Comparison of ENCODE assay signal across 8 mouse cellular contexts in genomic region chr19:4755565-4756192, GRCm38 (mm10). TPM values are rescaled to one million over a fixed set of nuclear protein-coding genes. Genes with fewer than 3 reads are reported as not detected.
DNase-seq lines count a peak whose midpoint lies in the region; ATAC-seq and TF ChIP-seq lines count a peak whose summit lies in the region.

No protein-coding gene starts in this region.

- H3K4me3 ChIP-seq in C2C12 (ENCODE audit: insufficient read depth, poor library complexity, severe bottlenecking), result peak overlapping the region; percentile 52
- H3K4me3 ChIP-seq in erythroblast, embryonic 14.5 days (replicated peaks), result peak overlapping the region; percentile 82
- peak overlapping the region; percentile 72 for H3K4me3 ChIP-seq in heart, embryonic 13.5 days
- H3K4me3 ChIP-seq in liver, embryonic 12.5 days, result peak overlapping the region; percentile 73
- peak overlapping the region; percentile 78 for H3K4me3 ChIP-seq in stomach, embryonic 15.5 days (replicated peaks)

- H3K27ac ChIP-seq in heart, embryonic 13.5 days (replicated peaks), result peak overlapping the region; percentile 92
- H3K27ac ChIP-seq in liver, embryonic 12.5 days, result peak overlapping the region; percentile 84
- peak overlapping the region; percentile 97 for H3K27ac ChIP-seq in stomach, embryonic 15.5 days

- peaks cover 33% of the 10 kb centered on the region for H3K79me2 ChIP-seq in C2C12 (ENCODE audit: control insufficient read depth, insufficient read depth)

- no peaks in the 10 kb centered on the region for H3K9me3 ChIP-seq in erythroblast, embryonic 14.5 days (ENCODE audit: control insufficient read depth, low read length)
- no peaks in the 10 kb centered on the region for H3K9me3 ChIP-seq in heart, embryonic 13.5 days
- H3K9me3 ChIP-seq in liver, embryonic 12.5 days (replicated peaks), result no peaks in the 10 kb centered on the region
- H3K9me3 ChIP-seq in stomach, embryonic 15.5 days, result no peaks in the 10 kb centered on the region

- 2% methylated on average over 10 of the region's 10 CpGs for WGBS in heart, embryonic 13.5 days
- WGBS in liver, embryonic 12.5 days (ENCODE audit: insufficient replicate concordance), result 1% methylated on average over 10 of the region's 10 CpGs
- under 1% methylated on average over 10 of the region's 10 CpGs for WGBS in stomach, embryonic 15.5 days

- H3K9ac ChIP-seq in heart, embryonic 13.5 days, result peak overlapping the region; percentile 87
- H3K9ac ChIP-seq in liver, embryonic 12.5 days, result peak overlapping the region; percentile 76
- H3K9ac ChIP-seq in stomach, embryonic 15.5 days, result no peak overlapping the region; the same call in 1 of the 2 replicates

- TF ChIP-seq CTCF in C2C12 (IDR thresholded peaks at IDR 0.05; ENCODE audit: control insufficient read depth, insufficient read depth, insufficient read length), result peak; percentile 78
- peak; percentile 96 for TF ChIP-seq CTCF in brain, embryonic 14.5 days (IDR thresholded peaks at IDR 0.05; ENCODE audit: borderline replicate concordance, extremely low read depth, insufficient read depth, insufficient read length)

- peak overlapping the region; percentile 89 for H3K4me2 ChIP-seq in heart, embryonic 13.5 days
- H3K4me2 ChIP-seq in liver, embryonic 12.5 days, result peak overlapping the region; percentile 84
- H3K4me2 ChIP-seq in stomach, embryonic 15.5 days, result peak overlapping the region; percentile 77

- ATAC-seq in heart, embryonic 13.5 days (ENCODE audit: extremely low read depth, insufficient number of reproducible peaks, low FRiP score, low TSS enrichment), result 0 out of 2 replicates have a peak, but pooled peaks have one; percentile 38
- ATAC-seq in liver, embryonic 12.5 days, result peak; percentile 71
- ATAC-seq in stomach, embryonic 15.5 days (ENCODE audit: insufficient read depth, low FRiP score, low read depth), result peak; percentile 57

- peak; percentile 96 for DNase-seq in brain, embryonic 14.5 days (ENCODE audit: low read depth)
- DNase-seq in kidney, postnatal 10 days, result peak; percentile 94
- peak; percentile 84 to 90 for DNase-seq in natural killer cell, adult 2 months (ENCODE audit: low spot score in 2 of 2)

- H3ac ChIP-seq in C2C12 (ENCODE audit: control insufficient read depth, insufficient read length, low read depth), result peak overlapping the region; percentile 21

- peaks cover 14% of the 10 kb centered on the region for H3K79me3 ChIP-seq in C2C12 (ENCODE audit: low read depth)

- peaks cover 28% of the 10 kb centered on the region for H3K4me1 ChIP-seq in erythroblast, embryonic 14.5 days (ENCODE audit: control insufficient read depth)
- H3K4me1 ChIP-seq in heart, embryonic 13.5 days, result peaks cover 32% of the 10 kb centered on the region
- peaks cover 17% of the 10 kb centered on the region for H3K4me1 ChIP-seq in liver, embryonic 12.5 days
- H3K4me1 ChIP-seq in stomach, embryonic 15.5 days, result peaks cover 9% of the 10 kb centered on the region

- no peaks in the 10 kb centered on the region for H3K27me3 ChIP-seq in C2C12 (ENCODE audit: control insufficient read depth, insufficient read depth, insufficient read length)
- H3K27me3 ChIP-seq in erythroblast, embryonic 14.5 days (ENCODE audit: control insufficient read depth), result no peaks in the 10 kb centered on the region
- no peaks in the 10 kb centered on the region for H3K27me3 ChIP-seq in heart, embryonic 13.5 days (replicated peaks)
- H3K27me3 ChIP-seq in liver, embryonic 12.5 days (replicated peaks), result no peaks in the 10 kb centered on the region
- no peaks in the 10 kb centered on the region for H3K27me3 ChIP-seq in stomach, embryonic 15.5 days (replicated peaks)

- peak; percentile 31; the same call in 1 of the 2 replicates for TF ChIP-seq POLR2A in brain, embryonic 14.5 days (IDR thresholded peaks at IDR 0.05; ENCODE audit: borderline replicate concordance, extremely low read depth, insufficient read depth, insufficient read length, poor library complexity, severe bottlenecking)

- peaks cover 26% of the 10 kb centered on the region for H3K36me3 ChIP-seq in C2C12 (ENCODE audit: control insufficient read depth, insufficient read depth)
- H3K36me3 ChIP-seq in erythroblast, embryonic 14.5 days (ENCODE audit: control insufficient read depth), result peaks cover 25% of the 10 kb centered on the region
- peaks cover 24% of the 10 kb centered on the region for H3K36me3 ChIP-seq in heart, embryonic 13.5 days
- H3K36me3 ChIP-seq in liver, embryonic 12.5 days, result peaks cover 20% of the 10 kb centered on the region
- H3K36me3 ChIP-seq in stomach, embryonic 15.5 days, result no peaks in the 10 kb centered on the region

TF ChIP-seq in C2C12, 6 proteins besides CTCF, POLR2A, EP300 and RAD21:
- TF ChIP-seq MAX (IDR thresholded peaks at IDR 0.05) (peak; percentile 18), USF1 (IDR thresholded peaks at IDR 0.05; ENCODE audit: low read depth) (no peak)

RNA-seq across cellular contexts. Expression of gene Rbm4b, which starts 0.6 kb away (rescaled TPM):
- 8.8 TPM for polyA plus RNA-seq in C2C12 (2012; fragmentation: generic; extraction: Trizol)
- polyA plus RNA-seq in brain, embryonic 14.5 days (2012; rRNA removed), result 97.3 and 97.9 TPM in 2 replicates
- 0.32 and 0.47 TPM in 2 replicates for polyA plus RNA-seq in erythroblast, embryonic 14.5 days (2012)
- 36.1 and 40.6 TPM in 2 replicates for polyA plus RNA-seq in heart, embryonic 13.5 days (2015; fragmentation: Nextera tagmentation; extraction: Ambion mirVana)
- polyA plus RNA-seq in liver, embryonic 12.5 days (2016; fragmentation: Nextera tagmentation; extraction: Ambion mirVana), result 22.7 and 24.0 TPM in 2 replicates
- polyA plus RNA-seq in stomach, embryonic 15.5 days (2015; fragmentation: Nextera tagmentation; extraction: Ambion mirVana), result 57.7 and 59.7 TPM in 2 replicates

RNA-seq across cellular contexts. Expression of gene Rbm4, which starts 38.0 kb away (rescaled TPM):
- 43.8 TPM for polyA plus RNA-seq in C2C12 (2012; fragmentation: generic; extraction: Trizol)
- 146 and 173 TPM in 2 replicates for polyA plus RNA-seq in brain, embryonic 14.5 days (2012; rRNA removed)
- 1.1 and 1.6 TPM in 2 replicates for polyA plus RNA-seq in erythroblast, embryonic 14.5 days (2012)
- polyA plus RNA-seq in heart, embryonic 13.5 days (2015; fragmentation: Nextera tagmentation; extraction: Ambion mirVana), result 45.5 and 50.8 TPM in 2 replicates
- 30.7 and 32.6 TPM in 2 replicates for polyA plus RNA-seq in liver, embryonic 12.5 days (2016; fragmentation: Nextera tagmentation; extraction: Ambion mirVana)
- polyA plus RNA-seq in stomach, embryonic 15.5 days (2015; fragmentation: Nextera tagmentation; extraction: Ambion mirVana), result 50.1 and 52.2 TPM in 2 replicates

RNA-seq across cellular contexts. Expression of gene Sptbn2, which starts 44.7 kb away (rescaled TPM):
- polyA plus RNA-seq in C2C12 (2012; fragmentation: generic; extraction: Trizol), result 0.15 TPM
- 23.4 and 57.0 TPM in 2 replicates for polyA plus RNA-seq in brain, embryonic 14.5 days (2012; rRNA removed)
- polyA plus RNA-seq in erythroblast, embryonic 14.5 days (2012), result not detected in 2 replicates
- 0.16 and 0.33 TPM in 2 replicates for polyA plus RNA-seq in heart, embryonic 13.5 days (2015; fragmentation: Nextera tagmentation; extraction: Ambion mirVana)
- polyA plus RNA-seq in liver, embryonic 12.5 days (2016; fragmentation: Nextera tagmentation; extraction: Ambion mirVana), result 0.14 and 0.30 TPM in 2 replicates
- 2.8 and 2.9 TPM in 2 replicates for polyA plus RNA-seq in stomach, embryonic 15.5 days (2015; fragmentation: Nextera tagmentation; extraction: Ambion mirVana)

RNA-seq across cellular contexts. Expression of gene Gm21992, which starts 55.7 kb away (rescaled TPM):
- polyA plus RNA-seq in C2C12 (2012; fragmentation: generic; extraction: Trizol), result 14.3 TPM
- polyA plus RNA-seq in brain, embryonic 14.5 days (2012; rRNA removed), result 28.7 and 57.0 TPM in 2 replicates
- polyA plus RNA-seq in erythroblast, embryonic 14.5 days (2012), result 0.19 and 0.62 TPM in 2 replicates
- polyA plus RNA-seq in heart, embryonic 13.5 days (2015; fragmentation: Nextera tagmentation; extraction: Ambion mirVana), result 21.5 and 26.8 TPM in 2 replicates
- polyA plus RNA-seq in liver, embryonic 12.5 days (2016; fragmentation: Nextera tagmentation; extraction: Ambion mirVana), result 18.1 and 18.9 TPM in 2 replicates
- polyA plus RNA-seq in stomach, embryonic 15.5 days (2015; fragmentation: Nextera tagmentation; extraction: Ambion mirVana), result 29.9 and 38.0 TPM in 2 replicates

RNA-seq across cellular contexts. Expression of gene Rbm14, which starts 55.8 kb away (rescaled TPM):
- polyA plus RNA-seq in C2C12 (2012; fragmentation: generic; extraction: Trizol), result 95.2 TPM
- 70.7 and 85.4 TPM in 2 replicates for polyA plus RNA-seq in brain, embryonic 14.5 days (2012; rRNA removed)
- polyA plus RNA-seq in erythroblast, embryonic 14.5 days (2012), result 3.8 and 5.1 TPM in 2 replicates
- 48.4 and 48.6 TPM in 2 replicates for polyA plus RNA-seq in heart, embryonic 13.5 days (2015; fragmentation: Nextera tagmentation; extraction: Ambion mirVana)
- polyA plus RNA-seq in liver, embryonic 12.5 days (2016; fragmentation: Nextera tagmentation; extraction: Ambion mirVana), result 62.0 and 63.5 TPM in 2 replicates
- 70.3 and 75.2 TPM in 2 replicates for polyA plus RNA-seq in stomach, embryonic 15.5 days (2015; fragmentation: Nextera tagmentation; extraction: Ambion mirVana)

Comparison
In these comparisons a context has a peak if more than half of its experiments do, and no peak if none do; other contexts are left out.
1. Peak in every context shown above with its lines: DNase-seq, ATAC-seq, H3K4me3 ChIP-seq and H3K27ac ChIP-seq.
2. RNA of gene Rbm4, which starts 38.0 kb away (polyA plus RNA-seq): 146 to 173 TPM in brain, embryonic 14.5 days, 50.1 to 52.2 TPM in stomach, embryonic 15.5 days, 45.5 to 50.8 TPM in heart, embryonic 13.5 days, 43.8 TPM in C2C12 (single experiment) and 30.7 to 32.6 TPM in liver, embryonic 12.5 days; 1.1 to 1.6 TPM in erythroblast, embryonic 14.5 days; every median in the first group is over 10 times any median in the second.